Mouse (Mus musculus) heart, adult 11 months (tissue): ENCODE data around the gene Zpld1.

ENCODE experiments used
- DNase-seq: peaks from one replicate; pipeline ENCODE4 v3.0.0; 2022

Gene Zpld1

GRCm38 (mm10) chr16:55297886-55298285 is at the start of gene Zpld1:
TSS of gene Zpld1 (minus strand) at chr16:55297986.
- no peak for DNase-seq

- no peak for DNase-seq
Observed at GRCm38 (mm10) chr16:55345644-55346043, 47.9 kb upstream of the Zpld1 start.

- DNase-seq, result no peak
Observed at GRCm38 (mm10) chr16:55321542-55322514, 24.0 kb upstream of the Zpld1 start.

- DNase-seq, result no peak
Observed at GRCm38 (mm10) chr16:55316996-55317395, 19.2 kb upstream of the Zpld1 start.

- DNase-seq, result peak; percentile 74
Observed at GRCm38 (mm10) chr16:55312106-55312505, 14.3 kb upstream of the Zpld1 start.

GRCm38 (mm10) chr16:55282696-55283095 is 15.1 kb downstream of the Zpld1 start:
- DNase-seq, result no peak

- no peak for DNase-seq
Observed at GRCm38 (mm10) chr16:55277447-55277846, 20.3 kb downstream of the Zpld1 start.

- no peak for DNase-seq
Observed at GRCm38 (mm10) chr16:55265281-55265680, 32.5 kb downstream of the Zpld1 start.

- no peak for DNase-seq
Observed at GRCm38 (mm10) chr16:55260862-55261574, 36.8 kb downstream of the Zpld1 start.

- no peak for DNase-seq
Observed at GRCm38 (mm10) chr16:55259719-55260118, 38.1 kb downstream of the Zpld1 start.

- no peak for DNase-seq
Observed at GRCm38 (mm10) chr16:55240996-55241395, 56.8 kb downstream of the Zpld1 start.

GRCm38 (mm10) chr16:55228995-55229622 is 68.7 kb downstream of the Zpld1 start:
- no peak for DNase-seq

- DNase-seq, result no peak
Observed at GRCm38 (mm10) chr16:55203945-55204344, 93.8 kb downstream of the Zpld1 start.

GRCm38 (mm10) chr16:55190397-55190796 is 107.4 kb downstream of the Zpld1 start:
- no peak for DNase-seq

GRCm38 (mm10) chr16:55185370-55185769 is 112.4 kb downstream of the Zpld1 start:
- no peak for DNase-seq
